Mouse (Mus musculus): ENCODE measurements around the gene Gne. TPM values are rescaled to one million over a fixed set of nuclear protein-coding genes. Genes with fewer than 3 reads are reported as not detected.

The Gne gene
- polyA plus RNA-seq (2015; fragmentation: Nextera tagmentation; extraction: Ambion mirVana) = 22.5 and 25.3 TPM in 2 replicates

GRCm38 (mm10) chr4:44083945-44084344, at the start of gene Gne:
Gene Gne, minus strand, starts transcription at chr4:44084177.
- Histone ChIP-seq H3K27ac (no peak within 1 kb of the TSS), H3K4me1 (peaks cover 8% of the 10 kb centered on the region), H3K9me3 (replicated peaks) (no peaks in the 10 kb centered on the region), H3K9ac (no peak within 1 kb of the TSS), H3K36me3 (no peaks in the 10 kb centered on the region), H3K27me3 (no peaks in the 10 kb centered on the region), H3K4me2 (peak within 1 kb of the TSS; percentile 52), H3K4me3 (replicated peaks) (peak within 1 kb of the TSS; percentile 19)
- 0 out of 2 replicates have a peak, but pooled peaks have one; percentile 25 for ATAC-seq (replicated peaks; ENCODE audit: low FRiP score)
- 10% methylated on average over 11 of the region's 11 CpGs for WGBS

GRCm38 (mm10) chr4:44126805-44127204, 42.8 kb upstream of the Gne start:
- Histone ChIP-seq H3K4me1 (no peaks in the 10 kb centered on the region), H3K36me3 (peaks cover 70% of the 10 kb centered on the region), H3K9me3 (replicated peaks) (no peaks in the 10 kb centered on the region), H3K4me3 (replicated peaks) (no peak overlapping the region), H3K27ac (no peak overlapping the region), H3K4me2 (no peak overlapping the region), H3K27me3 (no peaks in the 10 kb centered on the region), H3K9ac (no peak overlapping the region)
- no peak for ATAC-seq (replicated peaks; ENCODE audit: low FRiP score)
- 92% methylated on average over 12 of the region's 12 CpGs for WGBS

GRCm38 (mm10) chr4:44119410-44120201, 35.6 kb upstream of the Gne start:
- no peaks in the 10 kb centered on the region for H3K4me1 ChIP-seq
- no peak for ATAC-seq (replicated peaks; ENCODE audit: low FRiP score)
- 53% methylated on average over 9 of the region's 9 CpGs for WGBS

GRCm38 (mm10) chr4:44115046-44115445, 31.1 kb upstream of the Gne start:
- Histone ChIP-seq H3K4me1 (peaks cover 16% of the 10 kb centered on the region), H3K36me3 (no peaks in the 10 kb centered on the region), H3K9ac (no peak overlapping the region), H3K27me3 (no peaks in the 10 kb centered on the region), H3K27ac (no peak overlapping the region), H3K4me2 (no peak overlapping the region), H3K9me3 (replicated peaks) (no peaks in the 10 kb centered on the region), H3K4me3 (replicated peaks) (no peak overlapping the region)
- no peak for ATAC-seq (replicated peaks; ENCODE audit: low FRiP score)
- WGBS = 79% methylated on average over 13 of the region's 13 CpGs

More at GRCm38 (mm10) chr4:44119410-44120201, 35.6 kb upstream of the Gne start:
- Histone ChIP-seq H3K4me3 (replicated peaks) (no peak overlapping the region), H3K9ac (no peak overlapping the region), H3K27ac (no peak overlapping the region), H3K27me3 (no peaks in the 10 kb centered on the region), H3K4me2 (no peak overlapping the region), H3K36me3 (peaks cover 5% of the 10 kb centered on the region; the same call in 1 of the 2 replicates), H3K9me3 (replicated peaks) (no peaks in the 10 kb centered on the region)

GRCm38 (mm10) chr4:44113393-44114138, 29.6 kb upstream of the Gne start:
- H3K4me2 ChIP-seq = peak overlapping the region; percentile 34; the same call in 1 of the 2 replicates
- WGBS = 29% methylated on average over 16 of the region's 16 CpGs
- ATAC-seq (replicated peaks; ENCODE audit: low FRiP score) = 0 out of 2 replicates have a peak, but pooled peaks have one; percentile 33

GRCm38 (mm10) chr4:44112741-44113140, 28.8 kb upstream of the Gne start:
- 18% methylated on average over 4 of the region's 4 CpGs for WGBS
- 0 out of 2 replicates have a peak overlapping the region, but pooled peaks have one; percentile 3 for H3K4me2 ChIP-seq
- H3K36me3 ChIP-seq = no peaks in the 10 kb centered on the region
- H3K4me3 ChIP-seq (replicated peaks) = no peak overlapping the region
- H3K9me3 ChIP-seq (replicated peaks) = no peaks in the 10 kb centered on the region
- H3K4me1 ChIP-seq = peaks cover 21% of the 10 kb centered on the region
- H3K27me3 ChIP-seq = no peaks in the 10 kb centered on the region
- no peak for ATAC-seq (replicated peaks; ENCODE audit: low FRiP score)
- H3K9ac ChIP-seq = no peak overlapping the region
- H3K27ac ChIP-seq = 0 out of 2 replicates have a peak overlapping the region, but pooled peaks have one; percentile 37

More at GRCm38 (mm10) chr4:44113393-44114138, 29.6 kb upstream of the Gne start:
- Histone ChIP-seq H3K27me3 (no peaks in the 10 kb centered on the region), H3K4me3 (replicated peaks) (no peak overlapping the region), H3K36me3 (no peaks in the 10 kb centered on the region), H3K4me1 (peaks cover 17% of the 10 kb centered on the region), H3K27ac (0 out of 2 replicates have a peak overlapping the region, but pooled peaks have one; percentile 2), H3K9me3 (replicated peaks) (no peaks in the 10 kb centered on the region), H3K9ac (no peak overlapping the region)

- peaks cover 39% of the 10 kb centered on the region for H3K4me1 ChIP-seq
- H3K27me3 ChIP-seq = no peaks in the 10 kb centered on the region
- H3K4me2 ChIP-seq = no peak overlapping the region
These were observed 26.8 kb upstream of the Gne start for GRCm38 (mm10) chr4:44110771-44111170.

GRCm38 (mm10) chr4:44108297-44108696, 24.3 kb upstream of the Gne start:
- Histone ChIP-seq H3K27ac (no peak overlapping the region), H3K4me2 (no peak overlapping the region), H3K4me3 (replicated peaks) (no peak overlapping the region), H3K4me1 (peaks cover 53% of the 10 kb centered on the region), H3K9ac (no peak overlapping the region), H3K27me3 (no peaks in the 10 kb centered on the region), H3K36me3 (no peaks in the 10 kb centered on the region), H3K9me3 (replicated peaks) (no peaks in the 10 kb centered on the region)
- no peak for ATAC-seq (replicated peaks; ENCODE audit: low FRiP score)
- WGBS = 92% methylated on average over 6 of the region's 6 CpGs

More at GRCm38 (mm10) chr4:44110771-44111170, 26.8 kb upstream of the Gne start:
- Histone ChIP-seq H3K36me3 (no peaks in the 10 kb centered on the region), H3K9me3 (replicated peaks) (no peaks in the 10 kb centered on the region), H3K4me3 (replicated peaks) (no peak overlapping the region), H3K27ac (no peak overlapping the region), H3K9ac (no peak overlapping the region)
- no peak for ATAC-seq (replicated peaks; ENCODE audit: low FRiP score)
- WGBS = 62% methylated on average over 7 of the region's 7 CpGs

- Histone ChIP-seq H3K9me3 (replicated peaks) (no peaks in the 10 kb centered on the region), H3K27ac (peak overlapping the region; percentile 82; the same call in 1 of the 2 replicates), H3K36me3 (no peaks in the 10 kb centered on the region), H3K4me2 (peak overlapping the region; percentile 49; the same call in 1 of the 2 replicates), H3K4me1 (peaks cover 46% of the 10 kb centered on the region), H3K4me3 (replicated peaks) (no peak overlapping the region), H3K27me3 (no peaks in the 10 kb centered on the region), H3K9ac (no peak overlapping the region)
- 31% methylated on average over 6 of the region's 6 CpGs for WGBS
- ATAC-seq (replicated peaks; ENCODE audit: low FRiP score) = no peak
These were observed 23.4 kb upstream of the Gne start for GRCm38 (mm10) chr4:44107339-44107738.

GRCm38 (mm10) chr4:44106297-44106821, 22.4 kb upstream of the Gne start:
- WGBS = 31% methylated on average over 18 of the region's 18 CpGs
- H3K36me3 ChIP-seq = no peaks in the 10 kb centered on the region

GRCm38 (mm10) chr4:44104195-44104917, 20.4 kb upstream of the Gne start:
- Histone ChIP-seq H3K9ac (no peak overlapping the region), H3K27ac (peak overlapping the region; percentile 39; the same call in 1 of the 2 replicates), H3K36me3 (no peaks in the 10 kb centered on the region), H3K27me3 (no peaks in the 10 kb centered on the region), H3K4me1 (peaks cover 46% of the 10 kb centered on the region), H3K4me3 (replicated peaks) (no peak overlapping the region), H3K9me3 (replicated peaks) (no peaks in the 10 kb centered on the region), H3K4me2 (peak overlapping the region; percentile 10; the same call in 1 of the 2 replicates)
- 12% methylated on average over 8 of the region's 8 CpGs for WGBS
- 0 out of 2 replicates have a peak, but pooled peaks have one; percentile 13 for ATAC-seq (replicated peaks; ENCODE audit: low FRiP score)

More at GRCm38 (mm10) chr4:44106297-44106821, 22.4 kb upstream of the Gne start:
- peak overlapping the region; percentile 49 for H3K4me2 ChIP-seq
- H3K4me3 ChIP-seq (replicated peaks) = peak overlapping the region; percentile 35
- no peak; the same call in 1 of the 2 replicates for ATAC-seq (replicated peaks; ENCODE audit: low FRiP score)
- H3K9ac ChIP-seq = no peak overlapping the region
- H3K9me3 ChIP-seq (replicated peaks) = no peaks in the 10 kb centered on the region
- H3K27ac ChIP-seq = peak overlapping the region; percentile 82
- no peaks in the 10 kb centered on the region for H3K27me3 ChIP-seq
- peaks cover 46% of the 10 kb centered on the region for H3K4me1 ChIP-seq

Measured in kidney, embryonic 15.5 days (tissue).